Mouse (Mus musculus): ENCODE data around the gene Pnp2. TPM values are rescaled to one million over a fixed set of nuclear protein-coding genes. Genes with fewer than 3 reads are reported as not detected.

Gene Pnp2
- polyA plus RNA-seq (2015; fragmentation: Illumina TruSeq; extraction: RNeasy Lipid Tissue Mini Kit (QIAGEN cat#74804); ENCODE audit: low read depth, low replicate concordance) = 1.4 TPM

DNA sequence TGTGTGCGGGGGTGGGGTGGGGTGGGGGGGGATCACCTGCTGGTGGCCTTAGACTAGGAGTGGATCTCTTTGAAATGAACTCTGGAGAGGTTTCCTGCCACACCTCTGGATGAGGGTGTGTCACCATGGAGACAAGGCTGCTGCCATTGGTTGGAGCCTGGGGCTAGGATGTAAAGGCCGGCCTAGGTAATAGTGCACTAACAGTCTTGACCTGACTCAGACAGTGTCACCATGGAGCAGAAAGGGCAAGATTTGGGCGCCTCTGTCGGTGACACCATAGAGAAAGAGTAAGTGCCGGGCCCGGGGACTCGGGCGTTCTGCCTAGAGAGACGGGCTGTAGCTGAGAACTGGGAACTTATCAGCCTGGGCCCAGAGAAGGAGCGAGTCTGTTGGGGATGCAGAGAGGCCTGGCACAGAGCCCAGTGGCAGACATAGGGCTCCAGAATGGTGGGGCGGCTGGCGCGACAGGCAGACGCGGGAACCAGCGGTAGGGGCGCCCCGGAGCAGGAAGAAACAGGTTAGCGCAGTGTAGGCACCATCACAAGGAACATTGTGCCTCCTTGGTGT, at the start of gene Pnp2:
Gene Pnp2 (plus strand): TSS at position 51 of the 567 bp plus-strand sequence.

DNA sequence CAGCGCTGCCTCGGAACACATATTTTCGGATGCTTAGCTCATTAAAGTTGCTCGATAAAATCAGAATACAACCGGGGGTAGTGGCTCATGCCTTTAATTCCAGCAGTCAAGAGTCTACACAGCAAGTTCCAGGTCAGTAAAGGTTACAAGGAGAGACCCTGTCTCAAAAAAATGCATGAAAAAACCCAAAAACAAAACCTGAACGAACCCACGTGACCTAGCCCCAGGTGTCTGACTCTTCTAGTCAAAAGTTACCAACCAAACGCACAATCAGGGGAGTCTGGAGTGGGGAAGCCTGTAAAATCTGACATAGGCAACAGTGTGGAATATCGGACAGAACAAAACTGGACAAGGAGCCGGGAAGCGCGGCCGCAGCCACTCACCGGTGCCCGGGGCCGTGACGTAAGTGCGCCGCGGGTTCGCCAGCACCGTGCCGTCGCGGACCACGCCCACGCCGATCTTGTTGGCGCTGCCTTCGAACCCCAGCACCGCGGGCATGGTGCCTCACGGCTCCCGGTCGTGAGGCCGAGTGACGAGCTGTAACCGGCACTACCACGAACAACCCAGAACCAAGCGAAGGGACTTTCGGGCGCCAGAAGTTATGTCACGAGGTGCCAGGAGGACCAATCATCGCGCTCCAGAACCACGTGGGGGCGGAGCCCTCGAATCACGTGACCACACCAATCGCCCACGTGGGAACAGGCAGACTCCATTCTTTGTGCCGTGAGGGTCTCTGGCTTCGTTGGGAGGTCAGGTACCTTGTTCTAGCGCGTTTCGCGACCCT, 31.3 kb upstream of the Pnp2 start, which contains the start of the genes Osgep and Apex1:
Gene Osgep (minus strand): TSS at position 613 of the 784 bp plus-strand sequence.
Gene Apex1 (plus strand): TSS at position 688 of the 784 bp plus-strand sequence.

DNA sequence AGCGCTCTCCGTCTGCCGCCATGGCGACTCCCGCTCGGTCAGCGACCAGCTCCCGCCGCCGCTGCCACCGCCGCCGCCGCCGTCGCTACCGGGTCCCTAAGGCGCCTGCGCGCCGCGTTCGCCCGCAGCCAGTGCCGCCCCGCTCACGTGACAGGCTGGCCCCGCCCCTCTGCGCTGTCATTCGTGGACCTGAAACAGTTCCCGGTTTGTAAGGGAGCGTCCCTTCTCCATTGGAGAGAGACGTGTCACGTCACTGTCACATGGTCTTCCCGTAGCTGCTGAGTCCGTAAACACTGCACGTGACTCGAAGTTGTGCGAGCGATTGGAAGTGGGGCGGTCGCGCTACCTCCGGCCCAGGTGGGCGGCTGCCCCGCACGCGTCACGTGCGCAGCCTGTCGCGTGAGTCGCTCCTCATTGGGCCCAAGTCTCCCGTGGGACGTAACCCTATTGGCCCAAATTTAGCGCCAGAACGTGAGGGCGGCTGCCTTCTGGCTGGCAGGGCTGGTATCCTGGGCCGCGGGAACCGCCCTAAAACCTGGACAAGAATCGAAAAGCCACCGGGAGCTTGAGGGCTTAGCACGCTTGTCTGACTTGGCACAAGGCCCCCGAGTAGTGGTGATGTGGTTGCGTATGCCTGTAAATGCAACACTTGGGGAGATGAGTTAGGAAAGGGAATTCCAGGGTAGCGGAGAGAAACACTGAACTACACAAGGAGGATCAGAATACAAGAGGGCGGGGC, 24.9 kb upstream of the Pnp2 start, which contains the start of the genes Pip4p1 and Pnp:
Gene Pip4p1 (minus strand): TSS at position 103 of the 739 bp plus-strand sequence.
Gene Pnp (plus strand): TSS at position 329 of the 739 bp plus-strand sequence.

DNA sequence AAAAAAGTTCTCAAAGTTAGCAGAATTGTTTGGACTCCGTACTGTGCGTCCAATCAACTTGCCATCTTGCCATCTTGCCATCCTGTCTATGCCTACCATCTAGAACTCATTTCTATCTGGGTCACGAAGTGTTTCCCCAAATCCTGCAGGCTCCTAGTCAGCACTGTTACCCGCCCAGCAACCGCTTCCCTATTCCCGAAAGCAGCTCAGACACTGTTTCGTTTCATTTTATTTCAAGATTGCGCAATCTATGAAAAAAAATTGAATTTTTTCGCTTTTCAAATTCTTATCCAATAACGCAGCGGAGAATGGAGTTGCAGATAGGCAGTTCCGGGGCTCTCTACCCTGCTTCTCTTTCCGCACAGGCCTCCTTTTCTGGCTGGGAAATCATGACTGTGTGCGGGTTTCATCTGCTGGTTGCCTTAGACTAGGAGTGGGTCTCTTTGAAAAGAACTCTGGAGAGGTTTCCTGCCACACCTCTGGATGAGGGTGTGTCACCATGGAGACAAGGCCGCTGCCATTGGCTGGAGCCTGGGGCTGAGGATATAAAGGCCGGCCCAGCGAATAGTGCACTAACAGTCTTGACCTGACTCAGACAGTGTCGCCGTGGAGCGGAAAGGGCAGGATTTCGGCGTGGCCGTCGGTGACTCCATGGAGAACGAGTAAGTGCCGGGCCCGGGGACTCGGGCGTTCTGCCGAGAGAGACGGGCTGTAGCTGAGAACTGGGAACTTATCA, 11.7 kb upstream of the Pnp2 start, which contains the start of gene Gm49342:
Gene Gm49342 (plus strand): TSS at position 586 of the 736 bp plus-strand sequence.

DNA sequence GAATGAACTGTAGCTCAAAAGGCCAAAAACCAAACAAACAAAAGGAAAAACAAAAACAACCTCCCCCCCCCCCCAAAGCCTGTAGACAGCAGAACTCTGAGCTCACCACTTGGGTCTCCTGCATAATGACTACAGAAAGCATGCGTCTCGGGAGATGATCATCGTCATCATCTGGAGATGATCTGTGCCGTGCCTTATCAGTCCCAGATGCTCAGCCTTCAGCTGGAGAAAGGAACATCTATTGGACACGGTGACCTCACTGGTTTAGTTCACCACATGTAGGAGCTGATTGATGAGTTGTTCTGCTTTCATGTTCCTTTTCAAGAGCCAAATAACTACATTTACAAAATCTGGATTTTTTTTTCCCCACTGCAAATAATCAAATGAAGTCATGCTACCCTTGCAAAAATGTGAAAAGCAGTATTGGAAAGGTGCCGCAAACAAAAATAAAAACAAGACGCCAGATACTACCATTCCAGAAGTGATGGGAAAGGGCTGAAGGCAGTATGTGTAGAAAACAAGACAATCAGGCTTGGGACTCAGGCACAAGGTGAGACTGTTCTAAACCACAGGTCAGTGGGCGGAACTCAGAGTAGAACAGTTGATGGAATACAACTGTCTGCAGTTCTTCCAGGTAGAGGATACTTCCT, 51.5 kb downstream of the Pnp2 start, which contains the start of gene Rnase10:
Gene Rnase10 (plus strand): TSS at position 600 of the 650 bp plus-strand sequence.

Other genes with a start within 250 kb of the Pnp2 start
- gene Olfr748, start 248.6 kb upstream of the Pnp2 start, polyA plus RNA-seq (2015; fragmentation: Illumina TruSeq; extraction: RNeasy Lipid Tissue Mini Kit (QIAGEN cat#74804); ENCODE audit: low read depth, low replicate concordance) = not detected
- gene Olfr749, start 210.9 kb upstream of the Pnp2 start, polyA plus RNA-seq (2015; fragmentation: Illumina TruSeq; extraction: RNeasy Lipid Tissue Mini Kit (QIAGEN cat#74804); ENCODE audit: low read depth, low replicate concordance) = not detected
- 57.8 TPM for gene Ttc5, start 170.5 kb upstream of the Pnp2 start, polyA plus RNA-seq (2015; fragmentation: Illumina TruSeq; extraction: RNeasy Lipid Tissue Mini Kit (QIAGEN cat#74804); ENCODE audit: low read depth, low replicate concordance)
- gene Ccnb1ip1, start 148.3 kb upstream of the Pnp2 start, polyA plus RNA-seq (2015; fragmentation: Illumina TruSeq; extraction: RNeasy Lipid Tissue Mini Kit (QIAGEN cat#74804); ENCODE audit: low read depth, low replicate concordance) = not detected
- 26.5 TPM for gene Parp2, start 148.2 kb upstream of the Pnp2 start, polyA plus RNA-seq (2015; fragmentation: Illumina TruSeq; extraction: RNeasy Lipid Tissue Mini Kit (QIAGEN cat#74804); ENCODE audit: low read depth, low replicate concordance)
- 7.2 TPM for gene Tep1, start 85.4 kb upstream of the Pnp2 start, polyA plus RNA-seq (2015; fragmentation: Illumina TruSeq; extraction: RNeasy Lipid Tissue Mini Kit (QIAGEN cat#74804); ENCODE audit: low read depth, low replicate concordance)
- 4.0 TPM for gene Klhl33, start 58.5 kb upstream of the Pnp2 start, polyA plus RNA-seq (2015; fragmentation: Illumina TruSeq; extraction: RNeasy Lipid Tissue Mini Kit (QIAGEN cat#74804); ENCODE audit: low read depth, low replicate concordance)
- 56.7 TPM for gene Osgep, start 31.1 kb upstream of the Pnp2 start, polyA plus RNA-seq (2015; fragmentation: Illumina TruSeq; extraction: RNeasy Lipid Tissue Mini Kit (QIAGEN cat#74804); ENCODE audit: low read depth, low replicate concordance)
- gene Apex1, start 31.0 kb upstream of the Pnp2 start, polyA plus RNA-seq (2015; fragmentation: Illumina TruSeq; extraction: RNeasy Lipid Tissue Mini Kit (QIAGEN cat#74804); ENCODE audit: low read depth, low replicate concordance) = 67.7 TPM
- 131 TPM for gene Pip4p1, start 25.1 kb upstream of the Pnp2 start, polyA plus RNA-seq (2015; fragmentation: Illumina TruSeq; extraction: RNeasy Lipid Tissue Mini Kit (QIAGEN cat#74804); ENCODE audit: low read depth, low replicate concordance)
- 18.9 TPM for gene Pnp, start 24.9 kb upstream of the Pnp2 start, polyA plus RNA-seq (2015; fragmentation: Illumina TruSeq; extraction: RNeasy Lipid Tissue Mini Kit (QIAGEN cat#74804); ENCODE audit: low read depth, low replicate concordance)
- 29.9 TPM for gene Gm49342, start 11.5 kb upstream of the Pnp2 start, polyA plus RNA-seq (2015; fragmentation: Illumina TruSeq; extraction: RNeasy Lipid Tissue Mini Kit (QIAGEN cat#74804); ENCODE audit: low read depth, low replicate concordance)
- not detected for gene Rnase10, start 51.8 kb downstream of the Pnp2 start, polyA plus RNA-seq (2015; fragmentation: Illumina TruSeq; extraction: RNeasy Lipid Tissue Mini Kit (QIAGEN cat#74804); ENCODE audit: low read depth, low replicate concordance)
- gene Rnase9, start 85.9 kb downstream of the Pnp2 start, polyA plus RNA-seq (2015; fragmentation: Illumina TruSeq; extraction: RNeasy Lipid Tissue Mini Kit (QIAGEN cat#74804); ENCODE audit: low read depth, low replicate concordance) = not detected
- gene Rnase11, start 94.2 kb downstream of the Pnp2 start, polyA plus RNA-seq (2015; fragmentation: Illumina TruSeq; extraction: RNeasy Lipid Tissue Mini Kit (QIAGEN cat#74804); ENCODE audit: low read depth, low replicate concordance) = not detected
- not detected for gene Rnase12, start 101.7 kb downstream of the Pnp2 start, polyA plus RNA-seq (2015; fragmentation: Illumina TruSeq; extraction: RNeasy Lipid Tissue Mini Kit (QIAGEN cat#74804); ENCODE audit: low read depth, low replicate concordance)
- not detected for gene Olfr750, start 118.4 kb downstream of the Pnp2 start, polyA plus RNA-seq (2015; fragmentation: Illumina TruSeq; extraction: RNeasy Lipid Tissue Mini Kit (QIAGEN cat#74804); ENCODE audit: low read depth, low replicate concordance)
- 36.0 TPM for gene Rnase4, start 135.1 kb downstream of the Pnp2 start, polyA plus RNA-seq (2015; fragmentation: Illumina TruSeq; extraction: RNeasy Lipid Tissue Mini Kit (QIAGEN cat#74804); ENCODE audit: low read depth, low replicate concordance)
- 4.3 TPM for gene Ang, start 135.2 kb downstream of the Pnp2 start, polyA plus RNA-seq (2015; fragmentation: Illumina TruSeq; extraction: RNeasy Lipid Tissue Mini Kit (QIAGEN cat#74804); ENCODE audit: low read depth, low replicate concordance)
- gene Eddm3b, start 158.4 kb downstream of the Pnp2 start, polyA plus RNA-seq (2015; fragmentation: Illumina TruSeq; extraction: RNeasy Lipid Tissue Mini Kit (QIAGEN cat#74804); ENCODE audit: low read depth, low replicate concordance) = not detected
- gene Rnase6, start 167.9 kb downstream of the Pnp2 start, polyA plus RNA-seq (2015; fragmentation: Illumina TruSeq; extraction: RNeasy Lipid Tissue Mini Kit (QIAGEN cat#74804); ENCODE audit: low read depth, low replicate concordance) = 1.1 TPM
- not detected for gene Rnase1, start 190.8 kb downstream of the Pnp2 start, polyA plus RNA-seq (2015; fragmentation: Illumina TruSeq; extraction: RNeasy Lipid Tissue Mini Kit (QIAGEN cat#74804); ENCODE audit: low read depth, low replicate concordance)
- gene Rnase2b, start 206.3 kb downstream of the Pnp2 start, polyA plus RNA-seq (2015; fragmentation: Illumina TruSeq; extraction: RNeasy Lipid Tissue Mini Kit (QIAGEN cat#74804); ENCODE audit: low read depth, low replicate concordance) = not detected
- not detected for gene Ang2, start 243.2 kb downstream of the Pnp2 start, polyA plus RNA-seq (2015; fragmentation: Illumina TruSeq; extraction: RNeasy Lipid Tissue Mini Kit (QIAGEN cat#74804); ENCODE audit: low read depth, low replicate concordance)
- gene Ear14, start 247.4 kb downstream of the Pnp2 start, polyA plus RNA-seq (2015; fragmentation: Illumina TruSeq; extraction: RNeasy Lipid Tissue Mini Kit (QIAGEN cat#74804); ENCODE audit: low read depth, low replicate concordance) = not detected